Mouse (Mus musculus) v-Abl transformed pro-B cells (cell line): Measurements from ENCODE around the gene 1700013H16Rik.

Experiments
- in situ Hi-C, 2 experiments: fragments of 400-800 bp; cut with MboI; formaldehyde crosslinking; loops; one replicate each; pipeline ENCODE4 v1.15.1; 2025; ENCODE audit not compliant: unreplicated experiment in 2 of 2

Gene 1700013H16Rik

GRCm38 (mm10) chrX:53757736-53758135 is at the start of gene 1700013H16Rik:
Gene 1700013H16Rik, minus strand, starts transcription at chrX:53757831.
- in situ Hi-C loops, result no loop called here

GRCm38 (mm10) chrX:53799074-53799473 is 41.4 kb upstream of the 1700013H16Rik start:
- in situ Hi-C loops, result loop anchor here (10.0 to 25.0 kb wide), 4 partner anchors 437 to 794 kb away; partner anchors contain the start of genes Fam122b (in 1 of the 2), Fam122c (in 1 of the 2) and Mospd1 (in 1 of the 2)

DNA sequence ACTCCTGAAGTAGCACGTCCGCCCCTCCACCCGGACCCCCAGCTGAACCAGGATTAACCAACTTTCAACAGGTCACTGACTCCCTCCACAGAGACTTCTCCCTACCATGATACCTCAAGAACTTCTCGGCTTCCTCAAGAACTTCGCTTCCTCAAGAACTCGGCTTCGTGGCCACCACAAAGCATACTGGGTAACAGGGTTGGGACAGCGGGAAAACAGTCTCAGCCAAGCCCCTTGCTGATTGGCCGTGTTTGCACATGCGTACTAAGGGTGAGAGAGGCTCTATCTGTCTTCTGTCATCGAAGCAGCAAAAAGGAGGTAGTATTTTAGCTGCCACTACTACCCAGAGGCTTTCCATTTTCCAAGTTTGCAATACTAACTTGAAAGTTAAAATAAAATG is 39.9 kb upstream of the 1700013H16Rik start, which contains the start of gene Xlr:
TSS of gene Xlr (minus strand) at position 188 of the 400 bp plus-strand sequence.
- in situ Hi-C loops, result loop anchor here (10.0 to 25.0 kb wide), 4 partner anchors 435 to 793 kb away; partner anchors contain the start of genes Fam122b (in 1 of the 2), Fam122c (in 1 of the 2) and Mospd1 (in 1 of the 2)

- in situ Hi-C loops, result loop anchor here (25.0 kb wide), 2 partner anchors 414 to 514 kb away; partner anchors contain the start of genes Fam122b (in 1 of the 2), Fam122c (in 1 of the 2) and Mospd1 (in 1 of the 2)
Observed at GRCm38 (mm10) chrX:53776276-53776675, 18.6 kb upstream of the 1700013H16Rik start, which contains the start of gene Zfp36l3. Gene Zfp36l3, minus strand, starts transcription at chrX:53776394.

DNA sequence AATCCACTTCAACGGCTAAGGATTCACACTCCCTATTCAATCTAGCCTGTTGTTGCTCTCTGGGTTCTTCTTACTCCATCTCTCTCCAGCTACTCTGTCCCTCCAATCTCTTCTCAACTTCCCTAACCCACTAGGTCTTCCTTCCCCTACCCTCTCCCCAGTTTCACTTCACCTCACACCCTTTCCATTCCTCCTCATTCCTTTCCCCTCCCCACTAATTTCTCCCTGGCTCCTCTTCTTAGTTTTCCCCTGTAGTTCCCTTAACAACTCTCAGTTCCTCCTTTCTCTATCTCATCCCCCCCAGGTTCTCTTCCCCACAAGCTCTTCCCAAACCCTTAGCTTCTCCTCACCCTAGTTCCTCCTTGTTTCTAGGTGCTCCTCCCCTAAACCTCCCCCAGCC is 4.8 kb downstream of the 1700013H16Rik start:
- in situ Hi-C loops, result no loop called here

GRCm38 (mm10) chrX:53728967-53729366 is 28.7 kb downstream of the 1700013H16Rik start:
- in situ Hi-C loops, result no loop called here

DNA sequence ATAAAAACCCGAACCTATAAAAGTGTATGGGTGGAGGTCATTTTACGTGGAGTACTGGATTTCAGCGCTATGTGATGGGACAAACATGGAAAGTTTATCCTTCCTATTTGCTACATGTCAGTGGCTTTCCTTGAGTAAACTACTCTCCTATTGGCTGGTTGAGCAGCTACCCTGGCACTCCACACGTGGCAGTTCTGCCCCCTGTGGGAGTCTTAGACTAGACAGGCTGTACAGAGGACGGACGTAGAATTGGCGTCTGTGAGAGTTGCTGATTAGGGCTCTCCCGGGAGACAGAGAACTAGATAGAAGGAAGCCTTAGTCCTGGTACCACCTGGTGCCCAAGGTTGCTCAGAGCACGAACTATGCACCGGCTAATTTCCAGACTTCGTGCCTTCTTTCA is 33.0 kb downstream of the 1700013H16Rik start, which contains the start of gene 4930502E18Rik:
TSS of gene 4930502E18Rik (plus strand) at position 231 of the 400 bp plus-strand sequence.
- in situ Hi-C loops, result no loop called here

GRCm38 (mm10) chrX:53716323-53717182 is 41.1 kb downstream of the 1700013H16Rik start:
- in situ Hi-C loops, result no loop called here

- in situ Hi-C loops, result no loop called here
Observed at GRCm38 (mm10) chrX:53715942-53716322, 41.7 kb downstream of the 1700013H16Rik start.

DNA sequence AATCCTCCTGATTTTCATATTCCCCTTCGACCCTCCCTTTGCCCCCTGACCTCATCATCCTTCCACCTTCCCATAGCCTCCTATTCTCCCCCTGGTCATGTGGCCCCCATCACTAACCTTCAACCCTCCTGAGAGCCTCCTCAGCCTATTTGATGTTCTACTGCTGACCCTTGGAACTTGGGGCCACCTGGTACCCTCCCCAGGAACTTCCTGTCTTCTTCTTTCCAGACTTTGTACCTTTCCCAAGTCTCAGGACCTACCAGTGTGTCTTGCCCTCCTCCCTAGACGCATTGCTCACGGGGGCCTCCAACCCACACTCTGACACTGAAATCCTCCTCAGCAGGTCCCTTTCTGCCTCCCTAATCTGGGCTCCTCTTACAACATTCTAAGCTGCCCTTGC is 55.0 kb downstream of the 1700013H16Rik start:
- in situ Hi-C loops, result no loop called here

DNA sequence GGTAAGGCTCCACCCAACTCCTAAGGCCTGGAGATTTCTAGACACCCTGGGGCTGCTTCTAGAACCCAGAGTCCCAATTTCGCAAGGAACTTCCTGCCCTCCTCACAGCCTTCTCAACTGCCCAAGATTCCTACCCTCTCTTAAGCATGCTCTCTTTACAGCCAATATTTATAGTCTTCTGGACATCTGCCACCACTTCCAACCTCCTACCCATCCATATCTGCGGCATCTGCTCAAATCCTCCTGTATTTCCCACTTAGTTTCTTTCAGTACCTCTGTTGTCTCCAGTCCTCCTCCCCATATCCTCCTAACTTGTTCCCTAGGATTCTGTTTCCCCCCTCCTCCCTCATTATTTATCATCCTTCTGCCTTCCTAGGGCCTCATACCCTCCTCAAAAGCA is 58.4 kb downstream of the 1700013H16Rik start:
- in situ Hi-C loops, result no loop called here

DNA sequence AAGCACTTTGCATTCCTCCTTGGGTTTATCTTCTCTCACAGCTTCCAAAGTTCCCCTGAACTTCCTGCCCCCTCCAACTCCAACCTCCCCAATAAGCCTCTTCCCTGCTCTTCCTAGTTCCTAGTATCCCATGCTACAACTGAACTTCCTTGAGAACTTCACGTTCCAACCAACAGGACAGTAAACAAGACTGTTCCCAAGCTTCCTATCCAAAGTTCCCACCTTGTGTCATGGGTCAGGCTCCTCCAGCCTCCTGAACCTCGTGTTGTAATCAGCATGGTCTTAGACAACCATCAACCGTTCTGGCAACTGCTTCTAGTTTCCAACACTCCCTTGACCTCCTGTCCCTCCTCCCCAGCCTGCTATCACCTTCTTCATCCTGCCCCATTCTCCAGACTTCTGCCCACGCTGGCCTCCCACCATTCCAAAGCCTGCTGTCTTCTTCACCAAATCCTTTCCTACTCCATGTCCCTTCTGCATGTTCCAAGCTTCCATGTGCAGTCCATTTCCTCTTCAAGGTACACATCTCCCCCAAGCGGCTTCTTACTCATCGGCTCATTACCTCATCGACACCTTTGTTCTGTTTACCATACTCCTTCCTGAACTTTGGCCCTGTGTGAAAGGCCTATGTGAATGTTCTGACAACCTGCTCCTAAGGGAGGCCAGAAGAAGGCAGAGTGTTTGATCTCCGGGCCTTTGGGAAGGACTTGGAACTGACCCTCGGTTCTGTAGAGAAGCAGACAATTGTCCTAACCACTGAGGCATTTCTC is 63.4 kb downstream of the 1700013H16Rik start:
- in situ Hi-C loops, result no loop called here

GRCm38 (mm10) chrX:53693141-53693540 is 64.5 kb downstream of the 1700013H16Rik start:
- in situ Hi-C loops, result no loop called here
